Mouse (Mus musculus): ENCODE measurements at regions not wholly inside any gene's neighbourhood (a gene's known extent, or its start where the extent isn't known, plus 50 kb on each side); places are given as distances from the start of the nearest gene placed in this dataset.
"Not testable (repeated sequence)": the region's sequence is repeated elsewhere in the genome, so short reads cannot be mapped to it uniquely, and the experiment has no call there.

DNA sequence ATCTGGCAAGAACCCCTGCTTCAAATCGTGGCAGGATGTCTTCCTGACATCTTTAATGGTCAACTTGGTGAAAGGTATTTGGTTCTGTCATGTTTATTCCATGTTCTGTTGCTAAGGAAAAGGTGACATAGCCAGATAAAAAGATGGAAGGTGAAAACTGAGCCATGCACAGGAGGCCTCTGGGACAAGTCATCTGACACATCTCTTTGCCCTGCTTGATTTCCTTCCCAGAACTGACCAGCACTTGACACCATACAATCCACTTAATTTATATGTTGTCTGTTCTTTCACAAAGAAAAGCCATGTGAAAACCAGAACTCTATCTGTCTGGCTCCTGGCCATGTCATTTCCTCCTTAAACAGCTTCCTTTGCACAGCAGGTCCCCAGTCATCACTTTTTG lies 133.7 kb upstream of the 1700025G04Rik start:
- Histone ChIP-seq H3K4me1 (ENCODE audit: control insufficient read depth, insufficient read depth, low read length) (no peaks in the 10 kb centered on the region), H3K4me3 (replicated peaks; ENCODE audit: extremely low read depth, low read depth, low read length) (no peak overlapping the region)
- no peak for DNase-seq
- WGBS = 39% methylated on average over 1 of the region's 1 CpGs
- TF ChIP-seq CTCF (IDR thresholded peaks at IDR 0.05; ENCODE audit: insufficient read depth, low read length) = no peak
- TF ChIP-seq POLR2A (IDR thresholded peaks at IDR 0.05; ENCODE audit: borderline replicate concordance, extremely low read depth, low read depth, low read length) = no peak

DNA sequence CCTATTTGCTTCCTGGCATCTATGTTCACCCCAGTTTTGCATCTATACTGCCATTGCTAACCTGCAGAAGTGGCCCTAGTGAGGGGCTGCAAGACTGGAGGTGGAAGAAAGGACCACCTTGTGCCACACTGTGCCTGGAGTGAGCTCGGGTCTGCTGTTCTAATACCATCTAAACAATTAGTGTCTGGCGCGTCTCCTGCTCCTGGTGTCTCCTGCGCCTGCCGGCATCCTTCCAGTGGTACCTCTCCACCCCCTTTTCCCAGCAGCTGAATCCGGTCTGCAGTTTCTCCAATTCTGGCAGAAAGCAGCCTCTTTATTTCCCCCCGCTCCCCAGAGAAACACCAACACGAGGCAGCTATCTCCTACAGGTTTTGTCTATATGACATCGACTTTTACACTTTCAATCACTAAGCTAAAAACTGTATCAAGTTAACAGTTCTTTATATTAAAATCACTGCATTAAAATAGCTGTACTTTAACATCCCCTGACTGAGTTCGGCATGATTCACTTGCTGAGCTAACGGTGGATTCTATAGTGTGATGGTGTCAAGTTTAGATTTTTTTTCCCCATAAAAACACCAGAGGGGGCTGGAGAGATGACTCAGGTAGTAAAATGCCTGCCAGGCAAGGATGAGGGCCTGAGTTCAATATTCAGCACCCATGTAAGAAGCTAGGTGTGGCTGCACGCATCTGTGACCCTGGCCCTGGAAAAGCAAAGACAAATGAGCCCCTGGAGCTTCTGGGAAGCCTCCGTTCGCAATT lies 131.1 kb upstream of the 1700025G04Rik start:
- DNase-seq = no peak
- no peaks in the 10 kb centered on the region for H3K4me1 ChIP-seq (ENCODE audit: control insufficient read depth, insufficient read depth, low read length)
- no peak overlapping the region for H3K4me3 ChIP-seq (replicated peaks; ENCODE audit: extremely low read depth, low read depth, low read length)
- WGBS = 85% methylated on average over 14 of the region's 14 CpGs
- TF ChIP-seq CTCF (IDR thresholded peaks at IDR 0.05; ENCODE audit: insufficient read depth, low read length) (no peak), POLR2A (IDR thresholded peaks at IDR 0.05; ENCODE audit: borderline replicate concordance, extremely low read depth, low read depth, low read length) (no peak)

DNA sequence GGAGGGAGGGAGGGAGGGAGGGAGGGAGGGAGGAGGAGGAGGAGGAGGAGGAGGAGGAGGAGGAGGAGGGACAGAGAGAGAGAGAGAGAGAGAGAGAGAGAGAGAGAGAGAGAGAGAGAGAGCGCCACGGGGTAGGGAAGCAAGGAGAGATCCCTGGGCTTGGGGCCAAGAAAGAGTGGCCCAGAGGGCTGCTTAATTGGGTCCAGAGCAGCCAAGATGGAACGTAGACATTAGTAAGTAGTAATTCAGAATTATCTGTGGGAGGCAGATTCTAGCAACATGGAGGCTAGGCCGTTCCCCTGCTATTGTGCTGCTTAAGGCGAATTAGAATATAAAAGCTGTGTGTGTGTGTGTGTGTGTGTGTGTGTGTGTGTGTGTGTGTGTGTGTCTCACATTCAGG lies 129.8 kb upstream of the 1700025G04Rik start:
- 79% methylated on average over 5 of the region's 5 CpGs for WGBS
- not testable (repeated sequence) for DNase-seq; H3K4me1 ChIP-seq (ENCODE audit: control insufficient read depth, insufficient read depth, low read length); H3K4me3 ChIP-seq (replicated peaks; ENCODE audit: extremely low read depth, low read depth, low read length)

DNA sequence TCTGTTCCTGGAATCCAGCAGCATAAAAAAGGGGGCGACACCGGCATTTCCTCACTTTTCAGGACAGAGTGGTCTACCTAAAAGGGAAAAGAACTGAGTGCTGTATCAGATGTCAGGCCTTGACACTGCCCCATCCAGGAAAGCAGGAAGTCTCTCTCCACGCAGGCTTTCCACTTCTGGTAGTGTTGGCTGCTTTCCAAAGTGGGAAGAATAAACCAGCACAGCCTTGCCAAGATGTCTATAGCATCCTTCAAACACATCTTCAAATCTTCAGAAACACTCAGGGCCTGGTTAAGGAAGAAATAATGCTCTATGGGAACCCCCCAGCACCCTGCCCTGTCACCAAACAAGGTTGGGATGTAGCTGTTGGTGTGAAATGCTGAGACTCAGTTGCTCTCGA lies 127.5 kb upstream of the 1700025G04Rik start:
- WGBS = 30% methylated on average over 4 of the region's 4 CpGs
- no peak for DNase-seq
- Histone ChIP-seq H3K4me3 (replicated peaks; ENCODE audit: extremely low read depth, low read depth, low read length) (no peak overlapping the region), H3K4me1 (ENCODE audit: control insufficient read depth, insufficient read depth, low read length) (no peaks in the 10 kb centered on the region)
- TF ChIP-seq CTCF (IDR thresholded peaks at IDR 0.05; ENCODE audit: insufficient read depth, low read length) (no peak), POLR2A (IDR thresholded peaks at IDR 0.05; ENCODE audit: borderline replicate concordance, extremely low read depth, low read depth, low read length) (no peak)

DNA sequence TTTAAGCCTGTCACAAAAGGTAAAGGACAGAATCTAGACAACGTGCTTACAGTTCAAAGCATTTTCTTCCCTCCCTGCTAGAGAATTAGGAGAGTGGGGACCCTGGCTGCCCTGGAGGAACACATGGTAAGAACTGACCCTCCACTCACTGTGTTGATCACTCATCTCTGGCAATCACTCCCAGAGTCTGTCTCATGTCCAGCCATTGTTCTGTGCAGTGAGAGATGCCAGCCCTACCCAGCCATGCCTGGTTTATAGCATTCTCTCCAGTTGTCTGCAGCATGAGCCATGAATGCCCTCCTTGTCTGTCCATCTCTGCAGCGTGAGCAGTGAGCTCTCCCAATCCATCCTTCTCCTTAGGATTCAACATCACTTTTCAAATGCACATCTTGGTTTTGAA lies 124.5 kb upstream of the 1700025G04Rik start:
- Histone ChIP-seq H3K4me1 (ENCODE audit: control insufficient read depth, insufficient read depth, low read length) (no peaks in the 10 kb centered on the region), H3K4me3 (replicated peaks; ENCODE audit: extremely low read depth, low read depth, low read length) (no peak overlapping the region)
- 80% methylated on average over 2 of the region's 2 CpGs for WGBS
- no peak for TF ChIP-seq CTCF (IDR thresholded peaks at IDR 0.05; ENCODE audit: insufficient read depth, low read length)
- no peak for TF ChIP-seq POLR2A (IDR thresholded peaks at IDR 0.05; ENCODE audit: borderline replicate concordance, extremely low read depth, low read depth, low read length)
- DNase-seq = no peak

DNA sequence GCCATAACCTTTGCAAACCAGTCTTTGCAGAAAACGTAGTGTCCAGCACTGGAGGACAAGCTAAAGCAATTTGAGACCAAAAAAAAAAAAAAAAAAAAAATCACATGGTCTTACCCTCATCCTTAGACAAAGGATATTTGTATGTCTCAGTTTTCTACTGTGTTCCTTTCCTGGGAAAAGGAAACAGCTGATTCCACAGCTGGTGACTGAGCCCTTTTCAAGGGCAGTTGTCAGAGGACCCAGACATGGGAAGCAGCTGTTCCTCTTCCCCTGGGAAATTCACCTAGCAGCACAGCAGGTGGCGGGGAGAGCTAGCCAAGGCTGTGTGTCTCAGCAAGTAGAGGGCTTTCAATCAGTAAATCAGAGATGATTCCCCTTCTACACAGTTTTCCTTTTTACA lies 113.3 kb upstream of the 1700025G04Rik start:
- no peaks in the 10 kb centered on the region for H3K4me1 ChIP-seq (ENCODE audit: control insufficient read depth, insufficient read depth, low read length)
- 50% methylated on average over 2 of the region's 2 CpGs for WGBS
- TF ChIP-seq CTCF (IDR thresholded peaks at IDR 0.05; ENCODE audit: insufficient read depth, low read length) (no peak), POLR2A (IDR thresholded peaks at IDR 0.05; ENCODE audit: borderline replicate concordance, extremely low read depth, low read depth, low read length) (no peak)
- H3K4me3 ChIP-seq (replicated peaks; ENCODE audit: extremely low read depth, low read depth, low read length) = no peak overlapping the region
- no peak for DNase-seq

DNA sequence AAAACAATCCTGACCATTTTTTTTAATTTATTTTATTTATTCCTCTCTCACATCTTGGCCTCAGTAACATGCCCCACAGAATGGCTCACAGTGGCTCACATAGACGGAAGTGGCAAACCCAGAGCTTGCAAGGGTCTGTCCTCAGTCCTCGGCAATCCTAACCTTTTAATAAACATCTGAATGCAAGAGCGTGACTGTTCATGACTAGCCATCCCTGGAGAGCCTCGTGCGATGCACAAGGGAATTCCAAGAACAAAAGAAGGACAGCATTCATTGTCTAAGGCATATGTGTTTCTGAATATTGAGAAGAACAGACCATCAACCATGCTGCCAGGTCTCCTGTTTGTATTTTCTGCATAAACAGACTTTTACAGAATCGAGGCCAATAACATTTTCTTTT lies 98.8 kb upstream of the 1700025G04Rik start:
- H3K4me3 ChIP-seq (replicated peaks; ENCODE audit: extremely low read depth, low read depth, low read length) = no peak overlapping the region

DNA sequence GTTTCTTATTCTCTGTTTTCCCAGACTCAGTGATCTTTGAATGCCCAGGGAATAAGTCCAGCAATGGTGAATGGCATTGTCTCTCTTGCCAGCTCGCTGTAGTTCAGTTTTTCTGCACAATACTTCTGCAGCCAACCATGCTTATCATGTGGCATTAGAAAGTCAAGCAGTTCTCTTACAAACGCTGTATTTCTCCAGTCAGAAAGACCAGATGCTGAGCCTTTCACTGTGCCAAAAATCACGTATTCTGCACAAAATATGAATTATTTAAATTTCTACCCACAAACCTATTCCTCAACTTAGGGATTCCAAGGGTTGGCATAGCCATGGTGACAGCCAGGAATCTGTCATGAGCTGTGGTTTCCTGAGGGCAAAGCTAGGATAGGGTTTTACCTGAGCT lies 95.0 kb upstream of the 1700025G04Rik start:
- TF ChIP-seq CTCF (IDR thresholded peaks at IDR 0.05; ENCODE audit: insufficient read depth, low read length) = no peak
- TF ChIP-seq POLR2A (IDR thresholded peaks at IDR 0.05; ENCODE audit: borderline replicate concordance, extremely low read depth, low read depth, low read length) = no peak
- Histone ChIP-seq H3K4me3 (replicated peaks; ENCODE audit: extremely low read depth, low read depth, low read length) (no peak overlapping the region), H3K4me1 (ENCODE audit: control insufficient read depth, insufficient read depth, low read length) (no peaks in the 10 kb centered on the region)
- no peak for DNase-seq
- WGBS = 79% methylated on average over 3 of the region's 3 CpGs

More for the DNA sequence above, 98.8 kb upstream of the 1700025G04Rik start:
- DNase-seq = no peak
- 58% methylated on average over 6 of the region's 6 CpGs for WGBS
- TF ChIP-seq POLR2A (IDR thresholded peaks at IDR 0.05; ENCODE audit: borderline replicate concordance, extremely low read depth, low read depth, low read length) (no peak), CTCF (IDR thresholded peaks at IDR 0.05; ENCODE audit: insufficient read depth, low read length) (no peak)
- no peaks in the 10 kb centered on the region for H3K4me1 ChIP-seq (ENCODE audit: control insufficient read depth, insufficient read depth, low read length)

DNA sequence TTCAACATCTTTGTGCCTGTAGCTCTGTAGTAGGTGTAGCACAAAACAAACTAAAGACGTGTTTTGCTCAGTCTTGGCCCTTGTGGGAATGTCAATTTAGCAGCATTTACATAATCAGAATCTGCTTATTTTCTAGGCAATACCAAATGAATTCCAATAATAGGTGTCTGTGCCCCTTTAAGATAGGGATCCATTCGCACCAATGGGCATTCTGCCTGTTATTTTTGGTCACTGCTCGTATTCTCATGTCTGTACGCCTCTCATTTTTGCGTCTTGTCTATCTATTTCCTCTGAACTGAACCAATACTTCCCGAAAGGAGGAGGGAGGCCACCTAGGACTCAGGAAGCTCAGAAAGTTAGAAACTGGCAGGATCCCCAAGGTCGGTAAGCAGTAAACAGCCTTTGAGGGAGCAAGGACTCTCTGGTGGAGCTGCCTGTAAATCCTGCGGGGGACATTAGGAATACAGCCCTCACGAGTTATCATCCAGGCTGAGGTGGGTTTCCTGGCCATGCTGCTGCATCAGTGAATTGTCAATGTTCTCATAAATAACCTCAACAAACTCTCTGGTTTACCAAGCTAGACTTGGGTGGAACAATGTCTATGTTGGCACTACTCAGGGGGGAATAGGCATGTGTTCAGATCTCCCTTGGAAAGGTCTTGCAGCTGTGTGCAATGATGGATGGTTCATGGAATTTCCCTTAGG lies 86.5 kb upstream of the 1700025G04Rik start:
- no peak for DNase-seq
- WGBS = 72% methylated on average over 9 of the region's 9 CpGs
- Histone ChIP-seq H3K4me3 (replicated peaks; ENCODE audit: extremely low read depth, low read depth, low read length) (no peak overlapping the region), H3K4me1 (ENCODE audit: control insufficient read depth, insufficient read depth, low read length) (no peaks in the 10 kb centered on the region; the same call in 1 of the 2 replicates)
- no peak for TF ChIP-seq CTCF (IDR thresholded peaks at IDR 0.05; ENCODE audit: insufficient read depth, low read length)
- no peak for TF ChIP-seq POLR2A (IDR thresholded peaks at IDR 0.05; ENCODE audit: borderline replicate concordance, extremely low read depth, low read depth, low read length)

DNA sequence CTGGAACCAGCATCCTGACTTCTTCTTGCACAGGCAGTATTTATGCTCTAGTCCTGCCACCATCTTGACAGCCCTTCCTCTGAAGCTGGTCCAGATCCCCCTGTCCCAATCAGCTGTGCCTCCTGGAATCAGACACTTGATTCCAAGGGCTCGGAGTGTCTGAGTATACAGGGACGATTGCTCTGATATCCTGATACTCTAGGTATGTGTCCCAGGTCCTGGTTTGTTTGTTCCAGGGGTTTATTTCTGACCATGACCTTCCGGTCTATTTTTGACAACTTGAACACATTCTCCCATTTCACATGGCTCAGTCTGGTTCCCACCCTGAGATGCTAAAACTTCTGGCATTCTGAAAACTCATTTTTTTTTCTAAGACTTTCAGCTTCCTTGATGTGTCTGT lies 85.8 kb upstream of the 1700025G04Rik start:
- WGBS = 89% methylated on average over 3 of the region's 3 CpGs

More for the DNA sequence above, 85.8 kb upstream of the 1700025G04Rik start:
- Histone ChIP-seq H3K4me3 (replicated peaks; ENCODE audit: extremely low read depth, low read depth, low read length) (no peak overlapping the region), H3K4me1 (ENCODE audit: control insufficient read depth, insufficient read depth, low read length) (no peaks in the 10 kb centered on the region; the same call in 1 of the 2 replicates)
- DNase-seq = no peak
- no peak for TF ChIP-seq CTCF (IDR thresholded peaks at IDR 0.05; ENCODE audit: insufficient read depth, low read length)
